Mouse (Mus musculus) stomach, embryonic 14.5 days (tissue): ENCODE data around the gene Kcnma1. TPM values are rescaled to one million over a fixed set of nuclear protein-coding genes. Genes with fewer than 3 reads are reported as not detected.

Source experiments
- ATAC-seq: fragments of 200-750 bp; cut with Nextera tagmentation; 2 replicates; pipeline ENCODE4 v1.8.0; 2017; ENCODE audit warnings: low read depth, moderate TSS enrichment; ENCODE audit not compliant: insufficient number of reproducible peaks, insufficient read depth, low FRiP score
- H3K27ac ChIP-seq: fragments of 300-500 bp; sonication (generic); 2 replicates; pipeline ENCODE4 v1.5.1; 2014; ENCODE audit warnings: mild to moderate bottlenecking, low read length, moderate library complexity, mixed read lengths
- H3K27me3 ChIP-seq: fragments of 300-500 bp; sonication (generic); 2 replicates; pipeline ENCODE4 v1.6.1; 2014; ENCODE audit warnings: low read length, control low read depth, mixed read lengths; ENCODE audit not compliant: control insufficient read depth, insufficient read depth
- H3K36me3 ChIP-seq: fragments of 300-500 bp; sonication (generic); 2 replicates; pipeline ENCODE4 v1.6.1; 2014; ENCODE audit warnings: mild to moderate bottlenecking, control low read depth, low read length, moderate library complexity, mixed read lengths; ENCODE audit not compliant: control insufficient read depth, insufficient read depth
- H3K4me1 ChIP-seq: fragments of 300-500 bp; sonication (generic); 2 replicates; pipeline ENCODE4 v1.6.1; 2014; ENCODE audit warnings: low read length, control low read depth, mixed read lengths; ENCODE audit not compliant: control insufficient read depth, insufficient read depth
- H3K4me2 ChIP-seq: fragments of 300-500 bp; sonication (generic); replicated peaks from 2 replicates; pipeline ENCODE4 v1.6.1; 2014; ENCODE audit warnings: low read depth, low read length, control low read depth
- H3K4me3 ChIP-seq: fragments of 300-500 bp; sonication (generic); 2 replicates; pipeline ENCODE4 v1.5.1; 2014; ENCODE audit warnings: low read depth, low read length, control low read depth
- H3K9ac ChIP-seq: fragments of 300-500 bp; sonication (generic); replicated peaks from 2 replicates; pipeline ENCODE4 v1.6.1; 2014; ENCODE audit warnings: low read depth, mild to moderate bottlenecking, control low read depth, low read length, moderate library complexity, mixed read lengths
- H3K9me3 ChIP-seq: fragments of 300-500 bp; sonication (generic); 2 replicates; pipeline ENCODE4 v1.6.1; 2016; ENCODE audit warnings: low read depth, low read length, control low read depth; ENCODE audit not compliant: control insufficient read depth
- WGBS: fragments of 180-500 bp; shearing (Covaris S2); extraction: QIAGEN DNeasy Blood & Tissue Kit; methylation state at CpG from one replicate; pipeline ENCODE4 v1.1.7; 2014; 5-methylcytosine and 5-hydroxymethylcytosine counted together
- polyA plus RNA-seq: library from polyadenylated mRNA; unstranded; fragments of >200 nt; fragmentation: Nextera tagmentation; extraction: Ambion mirVana; gene quantifications from 2 replicates; pipeline ENCODE4 v1.2.1, GENCODE M21; 2014

Kcnma1 gene
- polyA plus RNA-seq, 1 experiment from 2014 or later = 14.4 TPM

GRCm38 (mm10) chr14:23300443-23300842, 713.8 kb downstream of the Kcnma1 start:
- H3K4me1 ChIP-seq = no peaks in the 10 kb centered on the region
- no peak overlapping the region for H3K4me3 ChIP-seq
- 96% methylated on average over 2 of the region's 2 CpGs for WGBS
- no peaks in the 10 kb centered on the region for H3K9me3 ChIP-seq
- H3K4me2 ChIP-seq = no peak overlapping the region
- no peak for ATAC-seq
- H3K36me3 ChIP-seq = no peaks in the 10 kb centered on the region
- no peak overlapping the region for H3K9ac ChIP-seq
- H3K27me3 ChIP-seq = no peaks in the 10 kb centered on the region
- H3K27ac ChIP-seq = no peak overlapping the region

DNA sequence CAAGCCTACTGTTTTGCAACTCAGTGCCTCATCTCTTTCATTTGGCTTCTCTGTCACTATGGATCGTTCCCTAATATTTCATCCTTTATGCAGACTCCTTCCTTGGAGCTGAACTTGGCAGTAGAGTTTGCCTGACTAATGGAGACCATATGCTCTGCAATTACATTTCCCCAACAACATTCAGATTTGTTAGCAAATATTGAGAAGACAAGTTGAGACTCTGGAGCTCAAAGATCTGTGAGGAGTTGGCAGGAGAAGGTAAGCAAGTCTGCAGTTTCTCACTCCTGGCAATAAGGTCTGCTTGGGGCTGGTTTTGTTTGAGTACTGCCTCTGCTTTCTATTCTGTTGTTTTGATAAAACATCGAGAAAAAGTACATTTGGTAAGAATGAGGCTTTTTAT, 723.7 kb downstream of the Kcnma1 start:
- no peak overlapping the region for H3K9ac ChIP-seq
- no peak overlapping the region for H3K4me2 ChIP-seq
- no peaks in the 10 kb centered on the region for H3K9me3 ChIP-seq
- H3K27me3 ChIP-seq = no peaks in the 10 kb centered on the region
- ATAC-seq = no peak
- H3K36me3 ChIP-seq = no peaks in the 10 kb centered on the region
- WGBS = 56% methylated on average over 2 of the region's 2 CpGs
- no peak overlapping the region for H3K27ac ChIP-seq
- H3K4me1 ChIP-seq = no peaks in the 10 kb centered on the region
- H3K4me3 ChIP-seq = no peak overlapping the region

GRCm38 (mm10) chr14:23266554-23267309, 747.6 kb downstream of the Kcnma1 start:
- Histone ChIP-seq H3K9ac (no peak overlapping the region), H3K27me3 (no peaks in the 10 kb centered on the region), H3K9me3 (no peaks in the 10 kb centered on the region), H3K4me2 (no peak overlapping the region), H3K36me3 (no peaks in the 10 kb centered on the region), H3K27ac (no peak overlapping the region), H3K4me3 (no peak overlapping the region), H3K4me1 (no peaks in the 10 kb centered on the region)
- no peak for ATAC-seq
- WGBS = 47% methylated on average over 4 of the region's 4 CpGs

GRCm38 (mm10) chr14:23253154-23253553, 761.1 kb downstream of the Kcnma1 start:
- H3K4me2 ChIP-seq = no peak overlapping the region
- H3K27me3 ChIP-seq = no peaks in the 10 kb centered on the region
- no peaks in the 10 kb centered on the region for H3K36me3 ChIP-seq
- no peaks in the 10 kb centered on the region for H3K9me3 ChIP-seq
- no peak overlapping the region for H3K27ac ChIP-seq
- no peak for ATAC-seq
- H3K4me1 ChIP-seq = no peaks in the 10 kb centered on the region
- no peak overlapping the region for H3K9ac ChIP-seq
- H3K4me3 ChIP-seq = no peak overlapping the region
- 62% methylated on average over 4 of the region's 4 CpGs for WGBS

GRCm38 (mm10) chr14:23244446-23244845, 769.8 kb downstream of the Kcnma1 start:
- Histone ChIP-seq H3K4me2 (no peak overlapping the region), H3K36me3 (no peaks in the 10 kb centered on the region), H3K4me3 (no peak overlapping the region), H3K27ac (no peak overlapping the region), H3K27me3 (no peaks in the 10 kb centered on the region), H3K9me3 (no peaks in the 10 kb centered on the region), H3K4me1 (no peaks in the 10 kb centered on the region), H3K9ac (no peak overlapping the region)
- whole genome bisulfite sequencing = 61% methylated on average over 5 of the region's 5 CpGs
- ATAC-seq = no peak

- H3K27ac ChIP-seq = no peak overlapping the region
- H3K9me3 ChIP-seq = no peaks in the 10 kb centered on the region
- no peaks in the 10 kb centered on the region for H3K36me3 ChIP-seq
- H3K27me3 ChIP-seq = no peaks in the 10 kb centered on the region
- no peak overlapping the region for H3K9ac ChIP-seq
- no peak for ATAC-seq
- no peak overlapping the region for H3K4me3 ChIP-seq
- no peaks in the 10 kb centered on the region for H3K4me1 ChIP-seq
- H3K4me2 ChIP-seq = no peak overlapping the region
These were observed 770.4 kb downstream of the Kcnma1 start for GRCm38 (mm10) chr14:23243857-23244256.

Other genes starting within 250 kb of the Kcnma1 start
- gene Dlg5, start 231.4 kb upstream of the Kcnma1 start, polyA plus RNA-seq = 31.5 and 33.6 TPM in 2 replicates